In the genomic region with DNA sequence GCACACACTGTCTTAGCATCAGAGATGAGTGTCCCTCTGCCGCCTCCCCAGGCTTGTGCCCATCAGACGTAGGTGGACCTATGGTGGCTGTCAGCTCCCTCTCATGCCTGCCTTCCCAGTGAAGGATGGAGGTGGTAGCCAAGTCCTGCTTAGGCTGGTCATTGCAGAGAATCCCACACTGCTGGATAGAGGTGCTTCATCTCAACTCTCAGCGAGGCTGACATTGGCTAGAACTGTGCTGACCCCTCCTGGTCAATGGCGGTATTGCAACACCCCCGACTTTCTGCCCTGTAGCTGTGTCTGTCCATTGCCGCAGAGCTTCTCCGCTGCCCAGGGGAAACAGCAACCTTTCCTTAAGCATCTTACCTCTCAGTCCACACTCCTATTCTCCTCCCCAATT, we compare ENCODE assay signal across 7 mouse cellular contexts. TPM values are rescaled to one million over a fixed set of nuclear protein-coding genes. Genes with fewer than 3 reads are reported as not detected.
DNase-seq lines count a peak whose midpoint lies in the region; ATAC-seq and TF ChIP-seq lines count a peak whose summit lies in the region.

No protein-coding gene starts in this region.

- no peak overlapping the region for H3K4me3 ChIP-seq in cortical plate, adult 2 months (ENCODE audit: insufficient read depth, low read length)
- H3K4me3 ChIP-seq in intestine, postnatal 0 days (ENCODE audit: low read depth, low read length), result no peak overlapping the region
- no peak overlapping the region for H3K4me3 ChIP-seq in midbrain, embryonic 14.5 days (replicated peaks; ENCODE audit: low read depth, low read length)
- no peak overlapping the region for H3K4me3 ChIP-seq in small intestine, adult 2 months (ENCODE audit: low read depth, low read length)

- H3K36me3 ChIP-seq in intestine, postnatal 0 days (ENCODE audit: control insufficient read depth, insufficient read depth), result 0 out of 2 replicates have a peak, but pooled peaks cover 2% of the 10 kb centered on the region
- H3K36me3 ChIP-seq in midbrain, embryonic 14.5 days (ENCODE audit: control insufficient read depth, insufficient read depth, low read length), result no peaks in the 10 kb centered on the region
- no peaks in the 10 kb centered on the region for H3K36me3 ChIP-seq in small intestine, adult 2 months (ENCODE audit: control insufficient read depth, insufficient read depth, low read length)

- no peak overlapping the region for H3K4me2 ChIP-seq in intestine, postnatal 0 days (replicated peaks; ENCODE audit: low read depth)
- no peak overlapping the region for H3K4me2 ChIP-seq in midbrain, embryonic 14.5 days (ENCODE audit: low read length)

- no peaks in the 10 kb centered on the region for H3K9me3 ChIP-seq in intestine, postnatal 0 days (ENCODE audit: control insufficient read depth)
- H3K9me3 ChIP-seq in midbrain, embryonic 14.5 days (ENCODE audit: control insufficient read depth, low read length), result no peaks in the 10 kb centered on the region

- TF ChIP-seq POLR2A in cortical plate, adult 2 months (IDR thresholded peaks at IDR 0.05; ENCODE audit: extremely low read depth, insufficient read depth, low read length), result no peak
- TF ChIP-seq POLR2A in small intestine, adult 2 months (IDR thresholded peaks at IDR 0.05; ENCODE audit: low read depth, low read length), result no peak

- ATAC-seq in intestine, postnatal 0 days, result no peak
- peak; percentile 62; the same call in 1 of the 2 replicates for ATAC-seq in midbrain, embryonic 14.5 days (ENCODE audit: low FRiP score, low TSS enrichment)

- no peak overlapping the region for H3K27ac ChIP-seq in cortical plate, adult 2 months (ENCODE audit: insufficient read depth, low read length)
- H3K27ac ChIP-seq in intestine, postnatal 0 days (ENCODE audit: low read depth, low read length), result no peak overlapping the region
- H3K27ac ChIP-seq in midbrain, embryonic 14.5 days (replicated peaks; ENCODE audit: low read depth, low read length), result no peak overlapping the region
- H3K27ac ChIP-seq in small intestine, adult 2 months (ENCODE audit: insufficient read depth, low read depth, low read length), result no peak overlapping the region

- 12% methylated on average over 7 of the region's 7 CpGs for WGBS in intestine, postnatal 0 days
- WGBS in midbrain, embryonic 14.5 days, result 9% methylated on average over 7 of the region's 7 CpGs
- WGBS in small intestine, adult 2 months, result 17% methylated on average over 7 of the region's 7 CpGs

- no peaks in the 10 kb centered on the region for H3K4me1 ChIP-seq in cortical plate, adult 2 months (ENCODE audit: control insufficient read depth, insufficient read depth, low read length)
- no peaks in the 10 kb centered on the region for H3K4me1 ChIP-seq in intestine, postnatal 0 days (replicated peaks; ENCODE audit: control insufficient read depth, insufficient read depth, low read length)
- H3K4me1 ChIP-seq in midbrain, embryonic 14.5 days (ENCODE audit: control insufficient read depth, insufficient read depth, low read length), result 0 out of 2 replicates have a peak, but pooled peaks cover 5% of the 10 kb centered on the region
- H3K4me1 ChIP-seq in small intestine, adult 2 months (ENCODE audit: control insufficient read depth, insufficient read depth, insufficient read length, low read length), result no peaks in the 10 kb centered on the region

- H3K27me3 ChIP-seq in intestine, postnatal 0 days (replicated peaks; ENCODE audit: control insufficient read depth, insufficient read depth, low read length), result no peaks in the 10 kb centered on the region; the same call in 1 of the 2 replicates
- no peaks in the 10 kb centered on the region for H3K27me3 ChIP-seq in midbrain, embryonic 14.5 days (ENCODE audit: control insufficient read depth, insufficient read depth, low read length)
- H3K27me3 ChIP-seq in small intestine, adult 2 months (ENCODE audit: control insufficient read depth, insufficient read depth, low read length), result no peaks in the 10 kb centered on the region

- H3K9ac ChIP-seq in intestine, postnatal 0 days (ENCODE audit: low read depth, low read length), result no peak overlapping the region
- H3K9ac ChIP-seq in midbrain, embryonic 14.5 days (replicated peaks; ENCODE audit: low read length), result no peak overlapping the region

- peak; percentile 97 to 98 for DNase-seq in adrenal gland, adult 18-20 months (ENCODE audit: low spot score in 2 of 2)
- DNase-seq in gastrocnemius, postnatal 25 days, result peak; percentile 74
- peak; percentile 92 for DNase-seq in left cerebral cortex, postnatal 4 days
- peak; percentile 93 for DNase-seq in midbrain, embryonic 14.5 days

- intact Hi-C loops in left cerebral cortex, postnatal 4 days (cut with DNase I), result loop anchor here (5.0 kb wide), 2 partner anchors 100 to 300 kb away; no protein-coding TSS in a partner anchor

- TF ChIP-seq CTCF in cortical plate, adult 2 months (IDR thresholded peaks at IDR 0.05; ENCODE audit: extremely low read depth, insufficient read depth, low read length), result peak; percentile 100
- peak; percentile 100 for TF ChIP-seq CTCF in intestine, postnatal 0 days (IDR thresholded peaks at IDR 0.05; ENCODE audit: low read depth)
- peak; percentile 97 for TF ChIP-seq CTCF in small intestine, adult 2 months (IDR thresholded peaks at IDR 0.05; ENCODE audit: extremely low read depth, insufficient read length, insufficient replicate concordance, low read depth, low read length)

RNA-seq across cellular contexts. Expression of gene Pef1, which starts 15.1 kb away (rescaled TPM):
- total RNA-seq in adrenal gland, adult 18-20 months (2021), result 10 to 100 TPM; 74.1 to 79.0 TPM
- polyA plus RNA-seq in cortical plate, adult 2 months (2012; rRNA removed), result 89.9 and 91.8 TPM in 2 replicates
- total RNA-seq in gastrocnemius, postnatal 25 days (2021), result 10 to 100 TPM; 28.9 to 30.5 TPM
- polyA plus RNA-seq in intestine, postnatal 0 days (2015; fragmentation: Nextera tagmentation; extraction: Ambion mirVana), result 72.7 and 73.4 TPM in 2 replicates
- total RNA-seq in left cerebral cortex, postnatal 4 days (2021), result 10 to 100 TPM; 33.8 to 36.1 TPM
- 68.8 and 71.6 TPM in 2 replicates for polyA plus RNA-seq in midbrain, embryonic 14.5 days (2014; fragmentation: Nextera tagmentation; extraction: Ambion mirVana)
- 71.6 and 171 TPM in 2 replicates for polyA plus RNA-seq in small intestine, adult 2 months (2012; rRNA removed)

RNA-seq across cellular contexts. Expression of gene Col16a1, which starts 39.7 kb away (rescaled TPM):
- total RNA-seq in adrenal gland, adult 18-20 months (2021), result 10 to 100 TPM; 13.2 to 14.7 TPM
- 35.6 and 41.0 TPM in 2 replicates for polyA plus RNA-seq in cortical plate, adult 2 months (2012; rRNA removed)
- total RNA-seq in gastrocnemius, postnatal 25 days (2021), result 10 to 100 TPM in 1 of 2 experiments, 1 to 10 TPM in 1; 8.6 to 15.5 TPM
- polyA plus RNA-seq in intestine, postnatal 0 days (2015; fragmentation: Nextera tagmentation; extraction: Ambion mirVana), result 23.1 and 25.6 TPM in 2 replicates
- 10 to 100 TPM; 19.5 to 24.1 TPM for total RNA-seq in left cerebral cortex, postnatal 4 days (2021)
- 4.3 and 4.4 TPM in 2 replicates for polyA plus RNA-seq in midbrain, embryonic 14.5 days (2014; fragmentation: Nextera tagmentation; extraction: Ambion mirVana)
- polyA plus RNA-seq in small intestine, adult 2 months (2012; rRNA removed), result 6.9 and 8.2 TPM in 2 replicates

RNA-seq across cellular contexts. Expression of gene Hcrtr1, which starts 51.9 kb away (rescaled TPM):
- under 1 TPM; 0.46 to 0.77 TPM for total RNA-seq in adrenal gland, adult 18-20 months (2021)
- 3.9 and 4.5 TPM in 2 replicates for polyA plus RNA-seq in cortical plate, adult 2 months (2012; rRNA removed)
- not detected for total RNA-seq in gastrocnemius, postnatal 25 days (2021)
- 0.81 and 0.91 TPM in 2 replicates for polyA plus RNA-seq in intestine, postnatal 0 days (2015; fragmentation: Nextera tagmentation; extraction: Ambion mirVana)
- total RNA-seq in left cerebral cortex, postnatal 4 days (2021), result 1 to 10 TPM; 1.9 to 3.6 TPM
- polyA plus RNA-seq in midbrain, embryonic 14.5 days (2014; fragmentation: Nextera tagmentation; extraction: Ambion mirVana), result 1.6 TPM in 2 replicates
- 3.3 and 3.8 TPM in 2 replicates for polyA plus RNA-seq in small intestine, adult 2 months (2012; rRNA removed)
